Mouse (Mus musculus) left cerebral cortex, adult 11 months (tissue): Measurements from ENCODE around the gene Mettl18.
"Not testable (repeated sequence)": the region's sequence is repeated elsewhere in the genome, so short reads cannot be mapped to it uniquely, and the experiment has no call there.

Source experiments
- DNase-seq: peaks from one replicate; pipeline ENCODE4 v3.0.0; 2022; ENCODE audit warnings: low spot score

The Mettl18 gene

GRCm38 (mm10) chr1:163994721-163995608, at the start of gene Mettl18, which contains the start of gene BC055324:
Mettl18 (plus strand) TSS chr1:163994889.
BC055324 (minus strand) TSS chr1:163994796.
- peak; percentile 76 for DNase-seq

GRCm38 (mm10) chr1:163953396-163953795, 41.3 kb upstream of the Mettl18 start:
- no peak for DNase-seq

GRCm38 (mm10) chr1:163958036-163958435, 36.7 kb upstream of the Mettl18 start:
- no peak for DNase-seq

- no peak for DNase-seq
Measured at GRCm38 (mm10) chr1:163964008-163964689, 30.5 kb upstream of the Mettl18 start.

GRCm38 (mm10) chr1:163974471-163974870, 20.2 kb upstream of the Mettl18 start:
- DNase-seq: no peak

GRCm38 (mm10) chr1:163975088-163975487, 19.6 kb upstream of the Mettl18 start:
- no peak for DNase-seq

GRCm38 (mm10) chr1:163976515-163976914, 18.2 kb upstream of the Mettl18 start:
- no peak for DNase-seq

- no peak for DNase-seq
Measured at GRCm38 (mm10) chr1:163992371-163992770, 2.3 kb upstream of the Mettl18 start.

- DNase-seq: no peak
Measured at GRCm38 (mm10) chr1:163994173-163994720, 442 bp upstream of the Mettl18 start.

GRCm38 (mm10) chr1:163995609-163995913, 872 bp downstream of the Mettl18 start:
- DNase-seq: no peak

- no peak for DNase-seq
Measured at GRCm38 (mm10) chr1:164001831-164002452, 7.3 kb downstream of the Mettl18 start.

GRCm38 (mm10) chr1:164004311-164004710, 9.6 kb downstream of the Mettl18 start:
- DNase-seq: no peak

GRCm38 (mm10) chr1:164009235-164009634, 14.5 kb downstream of the Mettl18 start:
- no peak for DNase-seq

- DNase-seq: no peak
Measured at GRCm38 (mm10) chr1:164014616-164015015, 19.9 kb downstream of the Mettl18 start.

GRCm38 (mm10) chr1:164018221-164018896, 23.7 kb downstream of the Mettl18 start:
- DNase-seq: no peak

GRCm38 (mm10) chr1:164019789-164020188, 25.1 kb downstream of the Mettl18 start:
- no peak for DNase-seq

GRCm38 (mm10) chr1:164020746-164021145, 26.1 kb downstream of the Mettl18 start:
- DNase-seq: not testable (repeated sequence)

GRCm38 (mm10) chr1:164022106-164022505, 27.4 kb downstream of the Mettl18 start:
- not testable (repeated sequence) for DNase-seq

GRCm38 (mm10) chr1:164025685-164026084, 31.0 kb downstream of the Mettl18 start:
- DNase-seq: no peak

GRCm38 (mm10) chr1:164027416-164027815, 32.7 kb downstream of the Mettl18 start:
- DNase-seq: no peak

GRCm38 (mm10) chr1:164040385-164041135, 45.9 kb downstream of the Mettl18 start:
- DNase-seq: no peak
